Mouse (Mus musculus): ENCODE measurements at regions not wholly inside any gene's neighbourhood (a gene's known extent, or its start where the extent isn't known, plus 50 kb on each side); places are given as distances from the start of the nearest gene placed in this dataset.

- Histone ChIP-seq H3K36me3 (ENCODE audit: control insufficient read depth in 1 of 2, insufficient read depth in 2 of 2, low read length in 2 of 2) (no peaks in the 10 kb centered on the region), H3K9me3 (replicated peaks; ENCODE audit: insufficient read depth, low read length) (no peaks in the 10 kb centered on the region), H3K9ac (ENCODE audit: control insufficient read depth, low read depth, low read length, poor library complexity, severe bottlenecking) (no peak overlapping the region), H3K27ac (ENCODE audit: control insufficient read depth, low read depth, low read length) (no peak overlapping the region), H3K4me1 (ENCODE audit: control insufficient read depth in 1 of 2, insufficient read depth in 2 of 2, low read length in 2 of 2) (no peaks in the 10 kb centered on the region), H3K4me3 (ENCODE audit: control insufficient read depth in 1 of 2, insufficient read depth in 1 of 2, low read depth in 2 of 2, low read length in 2 of 2) (no peak overlapping the region), H3K27me3 (ENCODE audit: control insufficient read depth in 1 of 2, insufficient read depth in 2 of 2, low read length in 2 of 2) (no peaks in the 10 kb centered on the region), H3K79me2 (ENCODE audit: control insufficient read depth, insufficient read depth, low read length, poor library complexity) (no peaks in the 10 kb centered on the region)
- DNase-seq (ENCODE audit: low read depth, low spot score) = no peak
- TF ChIP-seq ETS1 (IDR thresholded peaks at IDR 0.05; ENCODE audit: low read depth, low read length) = no peak
- no peak for TF ChIP-seq E2F4 (IDR thresholded peaks at IDR 0.05; ENCODE audit: borderline replicate concordance, low read depth, low read length)
- TF ChIP-seq KAT2A (conservative IDR thresholded peaks at IDR 0.05; ENCODE audit: low read depth, low read length) = no peak
- TF ChIP-seq MXI1 (IDR thresholded peaks at IDR 0.05; ENCODE audit: low read depth, low read length) = no peak
- no peak for TF ChIP-seq CHD2 (IDR thresholded peaks at IDR 0.05; ENCODE audit: low read length)
- TF ChIP-seq ZNF384 (IDR thresholded peaks at IDR 0.05; ENCODE audit: low read depth, low read length) = no peak
- no peak for TF ChIP-seq CHD1 (IDR thresholded peaks at IDR 0.05; ENCODE audit: low read depth, low read length)
- TF ChIP-seq POLR2A (IDR thresholded peaks at IDR 0.05; ENCODE audit: control insufficient read depth in 1 of 2, insufficient read depth in 1 of 2, low read depth in 1 of 2, low read length in 2 of 2, poor library complexity in 1 of 2) = no peak
- TF ChIP-seq JUND (IDR thresholded peaks at IDR 0.05; ENCODE audit: low read depth, low read length) = no peak
- TF ChIP-seq NELFE (IDR thresholded peaks at IDR 0.05; ENCODE audit: low read depth, low read length) = no peak
- no peak for TF ChIP-seq GATA1 (IDR thresholded peaks at IDR 0.05; ENCODE audit: low read depth, low read length)
- TF ChIP-seq ZKSCAN1 (IDR thresholded peaks at IDR 0.05; ENCODE audit: low read depth, low read length) = no peak
- no peak for TF ChIP-seq MYC (IDR thresholded peaks at IDR 0.05; ENCODE audit: low read depth, low read length)
These were observed 2301.1 kb upstream of the Lrrc6 start for GRCm38 (mm10) chr15:68801763-68802162.

- TF ChIP-seq MAZ (IDR thresholded peaks at IDR 0.05; ENCODE audit: low read depth, low read length) = no peak
- TF ChIP-seq GATA1 (IDR thresholded peaks at IDR 0.05; ENCODE audit: low read depth, low read length) = no peak
- no peak for TF ChIP-seq CHD1 (IDR thresholded peaks at IDR 0.05; ENCODE audit: low read depth, low read length)
- TF ChIP-seq TCF12 (IDR thresholded peaks at IDR 0.05; ENCODE audit: low read depth, low read length) = no peak
- TF ChIP-seq MYB (IDR thresholded peaks at IDR 0.05; ENCODE audit: low read depth, low read length) = no peak
- no peak for TF ChIP-seq GABPA (IDR thresholded peaks at IDR 0.05; ENCODE audit: low read depth, low read length)
- no peak for TF ChIP-seq CTCF (IDR thresholded peaks at IDR 0.05 in 2 of 3, conservative IDR thresholded peaks at IDR 0.05 in 1 of 3; ENCODE audit: control insufficient read depth in 1 of 3, insufficient read depth in 1 of 3, low read depth in 2 of 3, low read length in 3 of 3, poor library complexity in 1 of 3, severe bottlenecking in 1 of 3)
- TF ChIP-seq NRF1 (IDR thresholded peaks at IDR 0.05; ENCODE audit: insufficient read depth, low read depth, low read length, poor library complexity, severe bottlenecking) = no peak
- no peak for TF ChIP-seq CHD2 (IDR thresholded peaks at IDR 0.05; ENCODE audit: low read length)
- no peak for TF ChIP-seq POLR2A (IDR thresholded peaks at IDR 0.05; ENCODE audit: control insufficient read depth in 1 of 2, insufficient read depth in 1 of 2, low read depth in 1 of 2, low read length in 2 of 2, poor library complexity in 1 of 2)
- no peak for TF ChIP-seq MXI1 (IDR thresholded peaks at IDR 0.05; ENCODE audit: low read depth, low read length)
- Histone ChIP-seq H3K9me3 (replicated peaks; ENCODE audit: insufficient read depth, low read length) (0 out of 2 replicates have a peak, but pooled peaks cover 2% of the 10 kb centered on the region), H3K27me3 (ENCODE audit: control insufficient read depth in 1 of 2, insufficient read depth in 2 of 2, low read length in 2 of 2) (no peaks in the 10 kb centered on the region), H3K9ac (ENCODE audit: control insufficient read depth, low read depth, low read length, poor library complexity, severe bottlenecking) (no peak overlapping the region), H3K4me1 (ENCODE audit: control insufficient read depth in 1 of 2, insufficient read depth in 2 of 2, low read length in 2 of 2) (no peaks in the 10 kb centered on the region), H3K27ac (ENCODE audit: control insufficient read depth, low read depth, low read length) (no peak overlapping the region), H3K79me2 (ENCODE audit: control insufficient read depth, insufficient read depth, low read length, poor library complexity) (no peaks in the 10 kb centered on the region), H3K36me3 (ENCODE audit: control insufficient read depth in 1 of 2, insufficient read depth in 2 of 2, low read length in 2 of 2) (no peaks in the 10 kb centered on the region), H3K4me3 (ENCODE audit: control insufficient read depth in 1 of 2, insufficient read depth in 1 of 2, low read depth in 2 of 2, low read length in 2 of 2) (no peak overlapping the region)
- no peak for DNase-seq (ENCODE audit: low read depth, low spot score)
These were observed 2296.7 kb upstream of the Lrrc6 start for GRCm38 (mm10) chr15:68797406-68797805.

Measured in MEL (cell line).